Mouse (Mus musculus): ENCODE data around the gene Nt5dc3.
A peak's percentile ranks its signal among the peaks of the same experiment; 100 is the strongest.

The Nt5dc3 gene

GRCm38 (mm10) chr10:86872591-86872990 lies 93.8 kb downstream of the Nt5dc3 start:
- no peak for DNase-seq (ENCODE audit: inconsistent ontology term)

GRCm38 (mm10) chr10:86878721-86879120 lies 99.9 kb downstream of the Nt5dc3 start:
- DNase-seq (ENCODE audit: inconsistent ontology term) = no peak

GRCm38 (mm10) chr10:86880071-86880806 lies 101.4 kb downstream of the Nt5dc3 start:
- DNase-seq (ENCODE audit: inconsistent ontology term) = peak; percentile 85

- DNase-seq (ENCODE audit: inconsistent ontology term) = no peak
These were observed 102.6 kb downstream of the Nt5dc3 start for GRCm38 (mm10) chr10:86881448-86881847.

- DNase-seq (ENCODE audit: inconsistent ontology term) = no peak
These were observed 107.6 kb downstream of the Nt5dc3 start for GRCm38 (mm10) chr10:86886434-86886833.

Measured in Muller cell, postnatal 12 days (primary cell).